Mouse (Mus musculus): ENCODE data around the gene Atp6v0e. TPM values are rescaled to one million over a fixed set of nuclear protein-coding genes. Genes with fewer than 3 reads are reported as not detected.
A peak's percentile ranks its signal among the peaks of the same experiment; 100 is the strongest.

Gene Atp6v0e
- polyA plus RNA-seq, 1 experiment from 2014 or later = 136 TPM

- Histone ChIP-seq H3K27ac (ENCODE audit: low read length) (no peak overlapping the region), H3K4me3 (ENCODE audit: low read depth, low read length) (no peak overlapping the region), H3K27me3 (ENCODE audit: control insufficient read depth, insufficient read depth, low read depth, low read length) (no peaks in the 10 kb centered on the region), H3K9ac (ENCODE audit: low read depth, low read length) (no peak overlapping the region), H3K36me3 (ENCODE audit: control insufficient read depth, insufficient read depth) (peaks cover 6% of the 10 kb centered on the region; the same call in 1 of the 2 replicates), H3K9me3 (replicated peaks; ENCODE audit: control insufficient read depth, low read length) (no peaks in the 10 kb centered on the region), H3K4me1 (ENCODE audit: control insufficient read depth, low read depth, low read length) (peaks cover 11% of the 10 kb centered on the region), H3K4me2 (ENCODE audit: low read depth, low read length) (no peak overlapping the region)
- ATAC-seq (ENCODE audit: low read depth) = no peak
- WGBS (ENCODE audit: insufficient replicate concordance) = 70% methylated on average over 17 of the region's 17 CpGs
Measured at GRCm38 (mm10) chr17:26686334-26687000, 23.4 kb downstream of the Atp6v0e start.

- Histone ChIP-seq H3K4me1 (ENCODE audit: control insufficient read depth, low read depth, low read length) (peaks cover 11% of the 10 kb centered on the region), H3K9me3 (replicated peaks; ENCODE audit: control insufficient read depth, low read length) (no peaks in the 10 kb centered on the region), H3K4me2 (ENCODE audit: low read depth, low read length) (no peak overlapping the region), H3K36me3 (ENCODE audit: control insufficient read depth, insufficient read depth) (peaks cover 2% of the 10 kb centered on the region; the same call in 1 of the 2 replicates), H3K27me3 (ENCODE audit: control insufficient read depth, insufficient read depth, low read depth, low read length) (no peaks in the 10 kb centered on the region), H3K27ac (ENCODE audit: low read length) (no peak overlapping the region), H3K4me3 (ENCODE audit: low read depth, low read length) (no peak overlapping the region), H3K9ac (ENCODE audit: low read depth, low read length) (no peak overlapping the region)
- 72% methylated on average over 8 of the region's 8 CpGs for WGBS (ENCODE audit: insufficient replicate concordance)
- no peak for ATAC-seq (ENCODE audit: low read depth)
Measured at GRCm38 (mm10) chr17:26688795-26689735, 26.0 kb downstream of the Atp6v0e start.

- Histone ChIP-seq H3K27me3 (ENCODE audit: control insufficient read depth, insufficient read depth, low read depth, low read length) (no peaks in the 10 kb centered on the region), H3K36me3 (ENCODE audit: control insufficient read depth, insufficient read depth) (no peaks in the 10 kb centered on the region), H3K27ac (ENCODE audit: low read length) (no peak overlapping the region), H3K4me3 (ENCODE audit: low read depth, low read length) (no peak overlapping the region), H3K9ac (ENCODE audit: low read depth, low read length) (no peak overlapping the region), H3K9me3 (replicated peaks; ENCODE audit: control insufficient read depth, low read length) (no peaks in the 10 kb centered on the region), H3K4me1 (ENCODE audit: control insufficient read depth, low read depth, low read length) (peaks cover 11% of the 10 kb centered on the region), H3K4me2 (ENCODE audit: low read depth, low read length) (no peak overlapping the region)
- WGBS (ENCODE audit: insufficient replicate concordance) = 31% methylated on average over 2 of the region's 2 CpGs
- no peak for ATAC-seq (ENCODE audit: low read depth)
Measured at GRCm38 (mm10) chr17:26689810-26690209, 26.8 kb downstream of the Atp6v0e start.

- Histone ChIP-seq H3K4me3 (ENCODE audit: low read depth, low read length) (no peak overlapping the region), H3K36me3 (ENCODE audit: control insufficient read depth, insufficient read depth) (peaks cover 1% of the 10 kb centered on the region; the same call in 1 of the 2 replicates), H3K4me2 (ENCODE audit: low read depth, low read length) (no peak overlapping the region), H3K9me3 (replicated peaks; ENCODE audit: control insufficient read depth, low read length) (no peaks in the 10 kb centered on the region), H3K27me3 (ENCODE audit: control insufficient read depth, insufficient read depth, low read depth, low read length) (no peaks in the 10 kb centered on the region), H3K27ac (ENCODE audit: low read length) (no peak overlapping the region), H3K4me1 (ENCODE audit: control insufficient read depth, low read depth, low read length) (peaks cover 11% of the 10 kb centered on the region), H3K9ac (ENCODE audit: low read depth, low read length) (no peak overlapping the region)
- no peak for ATAC-seq (ENCODE audit: low read depth)
- 69% methylated on average over 5 of the region's 5 CpGs for WGBS (ENCODE audit: insufficient replicate concordance)
Measured at GRCm38 (mm10) chr17:26690236-26690635, 27.2 kb downstream of the Atp6v0e start.

GRCm38 (mm10) chr17:26691110-26691509, 28.1 kb downstream of the Atp6v0e start:
- Histone ChIP-seq H3K27ac (ENCODE audit: low read length) (no peak overlapping the region), H3K4me3 (ENCODE audit: low read depth, low read length) (no peak overlapping the region)
- 0 out of 2 replicates have a peak, but pooled peaks have one; percentile 13 for ATAC-seq (ENCODE audit: low read depth)

GRCm38 (mm10) chr17:26693424-26693823, 30.4 kb downstream of the Atp6v0e start:
- Histone ChIP-seq H3K4me3 (ENCODE audit: low read depth, low read length) (no peak overlapping the region), H3K4me2 (ENCODE audit: low read depth, low read length) (no peak overlapping the region), H3K27me3 (ENCODE audit: control insufficient read depth, insufficient read depth, low read depth, low read length) (no peaks in the 10 kb centered on the region), H3K9me3 (replicated peaks; ENCODE audit: control insufficient read depth, low read length) (no peaks in the 10 kb centered on the region), H3K9ac (ENCODE audit: low read depth, low read length) (no peak overlapping the region), H3K36me3 (ENCODE audit: control insufficient read depth, insufficient read depth) (peaks cover 8% of the 10 kb centered on the region), H3K27ac (ENCODE audit: low read length) (no peak overlapping the region), H3K4me1 (ENCODE audit: control insufficient read depth, low read depth, low read length) (peaks cover 6% of the 10 kb centered on the region)
- peak; percentile 21; the same call in 1 of the 2 replicates for ATAC-seq (ENCODE audit: low read depth)
- 75% methylated on average over 7 of the region's 7 CpGs for WGBS (ENCODE audit: insufficient replicate concordance)

More at GRCm38 (mm10) chr17:26691110-26691509, 28.1 kb downstream of the Atp6v0e start:
- WGBS (ENCODE audit: insufficient replicate concordance) = 73% methylated on average over 7 of the region's 7 CpGs
- Histone ChIP-seq H3K4me1 (ENCODE audit: control insufficient read depth, low read depth, low read length) (peaks cover 11% of the 10 kb centered on the region), H3K9me3 (replicated peaks; ENCODE audit: control insufficient read depth, low read length) (no peaks in the 10 kb centered on the region), H3K9ac (ENCODE audit: low read depth, low read length) (no peak overlapping the region), H3K27me3 (ENCODE audit: control insufficient read depth, insufficient read depth, low read depth, low read length) (no peaks in the 10 kb centered on the region), H3K36me3 (ENCODE audit: control insufficient read depth, insufficient read depth) (peaks cover 5% of the 10 kb centered on the region), H3K4me2 (ENCODE audit: low read depth, low read length) (no peak overlapping the region)

GRCm38 (mm10) chr17:26694171-26694570, 31.1 kb downstream of the Atp6v0e start:
- no peaks in the 10 kb centered on the region for H3K27me3 ChIP-seq (ENCODE audit: control insufficient read depth, insufficient read depth, low read depth, low read length)
- 67% methylated on average over 7 of the region's 7 CpGs for WGBS (ENCODE audit: insufficient replicate concordance)
- H3K4me3 ChIP-seq (ENCODE audit: low read depth, low read length) = no peak overlapping the region
- H3K27ac ChIP-seq (ENCODE audit: low read length) = no peak overlapping the region
- no peak for ATAC-seq (ENCODE audit: low read depth)
- no peaks in the 10 kb centered on the region for H3K9me3 ChIP-seq (replicated peaks; ENCODE audit: control insufficient read depth, low read length)
- H3K36me3 ChIP-seq (ENCODE audit: control insufficient read depth, insufficient read depth) = peaks cover 16% of the 10 kb centered on the region
- H3K9ac ChIP-seq (ENCODE audit: low read depth, low read length) = no peak overlapping the region
- H3K4me2 ChIP-seq (ENCODE audit: low read depth, low read length) = no peak overlapping the region
- H3K4me1 ChIP-seq (ENCODE audit: control insufficient read depth, low read depth, low read length) = peaks cover 6% of the 10 kb centered on the region

GRCm38 (mm10) chr17:26695193-26695592, 32.2 kb downstream of the Atp6v0e start:
- Histone ChIP-seq H3K9me3 (replicated peaks; ENCODE audit: control insufficient read depth, low read length) (no peaks in the 10 kb centered on the region), H3K4me3 (ENCODE audit: low read depth, low read length) (no peak overlapping the region), H3K27ac (ENCODE audit: low read length) (no peak overlapping the region), H3K9ac (ENCODE audit: low read depth, low read length) (no peak overlapping the region), H3K36me3 (ENCODE audit: control insufficient read depth, insufficient read depth) (peaks cover 25% of the 10 kb centered on the region), H3K4me2 (ENCODE audit: low read depth, low read length) (no peak overlapping the region), H3K4me1 (ENCODE audit: control insufficient read depth, low read depth, low read length) (peaks cover 2% of the 10 kb centered on the region; the same call in 1 of the 2 replicates), H3K27me3 (ENCODE audit: control insufficient read depth, insufficient read depth, low read depth, low read length) (no peaks in the 10 kb centered on the region)
- WGBS (ENCODE audit: insufficient replicate concordance) = 89% methylated on average over 3 of the region's 3 CpGs
- no peak for ATAC-seq (ENCODE audit: low read depth)

GRCm38 (mm10) chr17:26698846-26699245, 35.8 kb downstream of the Atp6v0e start:
- Histone ChIP-seq H3K4me2 (ENCODE audit: low read depth, low read length) (no peak overlapping the region), H3K27me3 (ENCODE audit: control insufficient read depth, insufficient read depth, low read depth, low read length) (no peaks in the 10 kb centered on the region), H3K27ac (ENCODE audit: low read length) (no peak overlapping the region), H3K4me1 (ENCODE audit: control insufficient read depth, low read depth, low read length) (peaks cover 4% of the 10 kb centered on the region), H3K9ac (ENCODE audit: low read depth, low read length) (no peak overlapping the region), H3K4me3 (ENCODE audit: low read depth, low read length) (no peak overlapping the region), H3K36me3 (ENCODE audit: control insufficient read depth, insufficient read depth) (peaks cover 25% of the 10 kb centered on the region), H3K9me3 (replicated peaks; ENCODE audit: control insufficient read depth, low read length) (no peaks in the 10 kb centered on the region)
- 70% methylated on average over 5 of the region's 5 CpGs for WGBS (ENCODE audit: insufficient replicate concordance)
- ATAC-seq (ENCODE audit: low read depth) = no peak

Data from liver, embryonic 16.5 days (tissue).